Mouse (Mus musculus) forebrain, embryonic 13.5 days (tissue): ENCODE measurements at regions not wholly inside any gene's neighbourhood (a gene's known extent, or its start where the extent isn't known, plus 50 kb on each side); places are given as distances from the start of the nearest gene placed in this dataset.
A peak's percentile ranks its signal among the peaks of the same experiment; 100 is the strongest.

Source experiments
- ATAC-seq: fragments of 200-750 bp; cut with Nextera tagmentation; 2 replicates; pipeline ENCODE4 v1.8.0; 2017
- H3K27ac ChIP-seq: fragments of 300-500 bp; sonication (generic); 2 replicates; pipeline ENCODE4 v1.5.1; 2015; ENCODE audit warnings: inconsistent platforms, mild to moderate bottlenecking, moderate library complexity
- H3K27me3 ChIP-seq: fragments of 300-500 bp; sonication (generic); 2 replicates; pipeline ENCODE4 v1.6.1; 2015; ENCODE audit warnings: mild to moderate bottlenecking, inconsistent platforms
- H3K36me3 ChIP-seq: fragments of 300-500 bp; sonication (generic); 2 replicates; pipeline ENCODE4 v1.6.1; 2015; ENCODE audit warnings: mild to moderate bottlenecking, inconsistent platforms; ENCODE audit not compliant: poor library complexity, severe bottlenecking
- H3K4me1 ChIP-seq: fragments of 300-500 bp; sonication (generic); 2 replicates; pipeline ENCODE4 v1.6.1; 2015; ENCODE audit warnings: inconsistent platforms
- H3K4me2 ChIP-seq: fragments of 300-500 bp; sonication (generic); 2 replicates; pipeline ENCODE4 v1.6.1; 2015; ENCODE audit warnings: inconsistent platforms, mild to moderate bottlenecking, moderate library complexity
- H3K4me3 ChIP-seq: fragments of 300-500 bp; sonication (generic); 2 replicates; pipeline ENCODE4 v1.5.1; 2015; ENCODE audit warnings: mild to moderate bottlenecking, inconsistent platforms
- H3K9ac ChIP-seq: fragments of 300-500 bp; sonication (generic); 2 replicates; pipeline ENCODE4 v1.6.1; 2015; ENCODE audit warnings: mild to moderate bottlenecking, inconsistent platforms
- H3K9me3 ChIP-seq: fragments of 300-500 bp; sonication (generic); replicated peaks from 2 replicates; pipeline ENCODE4 v1.6.1; 2016; ENCODE audit warnings: inconsistent platforms
- WGBS: fragments of 180-500 bp; shearing (Covaris S2); methylation state at CpG from one replicate; pipeline ENCODE4 v1.1.7; 2015; 5-methylcytosine and 5-hydroxymethylcytosine counted together

GRCm38 (mm10) chr4:64200151-64200807 is 153.5 kb upstream of the Tnc start:
- H3K4me2 ChIP-seq: no peak overlapping the region
- H3K4me3 ChIP-seq: no peak overlapping the region
- peak; percentile 92 for ATAC-seq
- no peak overlapping the region for H3K9ac ChIP-seq
- H3K36me3 ChIP-seq: no peaks in the 10 kb centered on the region
- WGBS: 34% methylated on average over 3 of the region's 3 CpGs
- H3K9me3 ChIP-seq: 0 out of 2 replicates have a peak, but pooled peaks cover 4% of the 10 kb centered on the region
- H3K4me1 ChIP-seq: peaks cover 8% of the 10 kb centered on the region
- peak overlapping the region; percentile 19; the same call in 1 of the 2 replicates for H3K27ac ChIP-seq
- H3K27me3 ChIP-seq: no peaks in the 10 kb centered on the region

- no peak for ATAC-seq
- no peaks in the 10 kb centered on the region for H3K27me3 ChIP-seq
- no peaks in the 10 kb centered on the region for H3K4me1 ChIP-seq
- H3K9me3 ChIP-seq: no peaks in the 10 kb centered on the region
- H3K4me2 ChIP-seq: no peak overlapping the region
- no peak overlapping the region for H3K27ac ChIP-seq
- H3K9ac ChIP-seq: no peak overlapping the region
- H3K4me3 ChIP-seq: no peak overlapping the region
- no peaks in the 10 kb centered on the region for H3K36me3 ChIP-seq
Observed at GRCm38 (mm10) chr4:64184986-64185385, 138.2 kb upstream of the Tnc start.

GRCm38 (mm10) chr4:64175938-64176337 is 129.1 kb upstream of the Tnc start:
- ATAC-seq: no peak
- Histone ChIP-seq H3K4me3 (no peak overlapping the region), H3K36me3 (no peaks in the 10 kb centered on the region), H3K4me1 (0 out of 2 replicates have a peak, but pooled peaks cover 3% of the 10 kb centered on the region), H3K4me2 (no peak overlapping the region), H3K27me3 (no peaks in the 10 kb centered on the region), H3K27ac (no peak overlapping the region), H3K9me3 (no peaks in the 10 kb centered on the region), H3K9ac (no peak overlapping the region)
- 14% methylated on average over 3 of the region's 3 CpGs for WGBS

GRCm38 (mm10) chr4:64171476-64171875 is 124.7 kb upstream of the Tnc start:
- Histone ChIP-seq H3K4me3 (no peak overlapping the region), H3K4me2 (no peak overlapping the region), H3K36me3 (no peaks in the 10 kb centered on the region), H3K27me3 (no peaks in the 10 kb centered on the region), H3K27ac (no peak overlapping the region), H3K4me1 (0 out of 2 replicates have a peak, but pooled peaks cover 3% of the 10 kb centered on the region), H3K9ac (no peak overlapping the region), H3K9me3 (no peaks in the 10 kb centered on the region)
- 89% methylated on average over 3 of the region's 3 CpGs for WGBS
- no peak for ATAC-seq

GRCm38 (mm10) chr4:64148989-64149463 is 102.2 kb upstream of the Tnc start:
- ATAC-seq: peak; percentile 87
- no peak overlapping the region; the same call in 1 of the 2 replicates for H3K27ac ChIP-seq
- WGBS: 27% methylated on average over 5 of the region's 5 CpGs

GRCm38 (mm10) chr4:64145924-64146323 is 99.1 kb upstream of the Tnc start:
- H3K4me1 ChIP-seq: peaks cover 20% of the 10 kb centered on the region
- H3K9me3 ChIP-seq: no peaks in the 10 kb centered on the region
- no peak overlapping the region for H3K9ac ChIP-seq
- H3K27ac ChIP-seq: no peak overlapping the region
- ATAC-seq: no peak
- WGBS: 45% methylated on average over 2 of the region's 2 CpGs
- no peaks in the 10 kb centered on the region for H3K27me3 ChIP-seq
- no peak overlapping the region for H3K4me2 ChIP-seq
- H3K4me3 ChIP-seq: no peak overlapping the region
- no peaks in the 10 kb centered on the region for H3K36me3 ChIP-seq

More at GRCm38 (mm10) chr4:64148989-64149463, 102.2 kb upstream of the Tnc start:
- Histone ChIP-seq H3K4me3 (no peak overlapping the region), H3K36me3 (no peaks in the 10 kb centered on the region), H3K27me3 (no peaks in the 10 kb centered on the region), H3K9ac (no peak overlapping the region), H3K9me3 (no peaks in the 10 kb centered on the region), H3K4me2 (no peak overlapping the region), H3K4me1 (peaks cover 14% of the 10 kb centered on the region)

- WGBS: 68% methylated on average over 2 of the region's 2 CpGs
- no peaks in the 10 kb centered on the region for H3K27me3 ChIP-seq
- no peaks in the 10 kb centered on the region for H3K36me3 ChIP-seq
- H3K9me3 ChIP-seq: no peaks in the 10 kb centered on the region
- no peak overlapping the region for H3K4me3 ChIP-seq
- H3K4me1 ChIP-seq: 0 out of 2 replicates have a peak, but pooled peaks cover 12% of the 10 kb centered on the region
- no peak overlapping the region for H3K9ac ChIP-seq
- H3K27ac ChIP-seq: no peak overlapping the region
- H3K4me2 ChIP-seq: no peak overlapping the region
- peak; percentile 67; the same call in 1 of the 2 replicates for ATAC-seq
Observed at GRCm38 (mm10) chr4:64142963-64143362, 96.1 kb upstream of the Tnc start.

- 0 out of 2 replicates have a peak, but pooled peaks cover 10% of the 10 kb centered on the region for H3K4me1 ChIP-seq
- no peaks in the 10 kb centered on the region for H3K9me3 ChIP-seq
- WGBS: 24% methylated on average over 5 of the region's 5 CpGs
- no peak overlapping the region for H3K4me2 ChIP-seq
- no peaks in the 10 kb centered on the region for H3K27me3 ChIP-seq
- no peak overlapping the region for H3K27ac ChIP-seq
- H3K36me3 ChIP-seq: no peaks in the 10 kb centered on the region
- H3K4me3 ChIP-seq: no peak overlapping the region
- ATAC-seq: peak; percentile 73
- H3K9ac ChIP-seq: no peak overlapping the region
Observed at GRCm38 (mm10) chr4:64142356-64142787, 95.6 kb upstream of the Tnc start.

GRCm38 (mm10) chr4:64139836-64140235 is 93.0 kb upstream of the Tnc start:
- H3K27ac ChIP-seq: no peak overlapping the region
- no peak overlapping the region for H3K4me2 ChIP-seq
- H3K4me3 ChIP-seq: no peak overlapping the region
- ATAC-seq: no peak
- no peaks in the 10 kb centered on the region for H3K9me3 ChIP-seq
- 0 out of 2 replicates have a peak, but pooled peaks cover 6% of the 10 kb centered on the region for H3K4me1 ChIP-seq
- no peak overlapping the region for H3K9ac ChIP-seq
- H3K27me3 ChIP-seq: no peaks in the 10 kb centered on the region
- no peaks in the 10 kb centered on the region for H3K36me3 ChIP-seq
- 86% methylated on average over 4 of the region's 4 CpGs for WGBS

- H3K4me3 ChIP-seq: no peak overlapping the region
- no peaks in the 10 kb centered on the region for H3K9me3 ChIP-seq
- no peak for ATAC-seq
- no peak overlapping the region for H3K27ac ChIP-seq
- H3K4me1 ChIP-seq: no peaks in the 10 kb centered on the region
- no peaks in the 10 kb centered on the region for H3K27me3 ChIP-seq
- no peak overlapping the region for H3K9ac ChIP-seq
- WGBS: 82% methylated on average over 3 of the region's 3 CpGs
- no peak overlapping the region for H3K4me2 ChIP-seq
- H3K36me3 ChIP-seq: no peaks in the 10 kb centered on the region
Observed at GRCm38 (mm10) chr4:64135036-64135435, 88.2 kb upstream of the Tnc start.

- H3K4me3 ChIP-seq: no peak overlapping the region
- no peak for ATAC-seq
- H3K36me3 ChIP-seq: no peaks in the 10 kb centered on the region
- H3K9me3 ChIP-seq: no peaks in the 10 kb centered on the region
- no peak overlapping the region for H3K4me2 ChIP-seq
- H3K27me3 ChIP-seq: no peaks in the 10 kb centered on the region
- 81% methylated on average over 1 of the region's 1 CpGs for WGBS
- H3K4me1 ChIP-seq: no peaks in the 10 kb centered on the region
- no peak overlapping the region for H3K9ac ChIP-seq
- no peak overlapping the region for H3K27ac ChIP-seq
Observed at GRCm38 (mm10) chr4:64129290-64129689, 82.5 kb upstream of the Tnc start.

- 90% methylated on average over 2 of the region's 2 CpGs for WGBS
Observed at GRCm38 (mm10) chr4:64124387-64125088, 77.7 kb upstream of the Tnc start.

More at GRCm38 (mm10) chr4:64124387-64125088, 77.7 kb upstream of the Tnc start:
- Histone ChIP-seq H3K9me3 (no peaks in the 10 kb centered on the region), H3K4me3 (no peak overlapping the region), H3K27me3 (no peaks in the 10 kb centered on the region), H3K9ac (no peak overlapping the region), H3K27ac (no peak overlapping the region), H3K4me1 (no peaks in the 10 kb centered on the region), H3K36me3 (no peaks in the 10 kb centered on the region), H3K4me2 (no peak overlapping the region)
- no peak for ATAC-seq
